Mouse (Mus musculus) induced T-regulatory cell, adult 2 months (primary cell): ENCODE data around the gene Rpl7l1.
A peak's percentile ranks its signal among the peaks of the same experiment; 100 is the strongest.
"Not testable (repeated sequence)": the region's sequence is repeated elsewhere in the genome, so short reads cannot be mapped to it uniquely, and the experiment has no call there.

Experiments
- DNase-seq: peaks from one replicate; pipeline ENCODE4 v3.0.0-alpha.2; 2012; ENCODE audit warnings: low read depth

The Rpl7l1 gene

DNA sequence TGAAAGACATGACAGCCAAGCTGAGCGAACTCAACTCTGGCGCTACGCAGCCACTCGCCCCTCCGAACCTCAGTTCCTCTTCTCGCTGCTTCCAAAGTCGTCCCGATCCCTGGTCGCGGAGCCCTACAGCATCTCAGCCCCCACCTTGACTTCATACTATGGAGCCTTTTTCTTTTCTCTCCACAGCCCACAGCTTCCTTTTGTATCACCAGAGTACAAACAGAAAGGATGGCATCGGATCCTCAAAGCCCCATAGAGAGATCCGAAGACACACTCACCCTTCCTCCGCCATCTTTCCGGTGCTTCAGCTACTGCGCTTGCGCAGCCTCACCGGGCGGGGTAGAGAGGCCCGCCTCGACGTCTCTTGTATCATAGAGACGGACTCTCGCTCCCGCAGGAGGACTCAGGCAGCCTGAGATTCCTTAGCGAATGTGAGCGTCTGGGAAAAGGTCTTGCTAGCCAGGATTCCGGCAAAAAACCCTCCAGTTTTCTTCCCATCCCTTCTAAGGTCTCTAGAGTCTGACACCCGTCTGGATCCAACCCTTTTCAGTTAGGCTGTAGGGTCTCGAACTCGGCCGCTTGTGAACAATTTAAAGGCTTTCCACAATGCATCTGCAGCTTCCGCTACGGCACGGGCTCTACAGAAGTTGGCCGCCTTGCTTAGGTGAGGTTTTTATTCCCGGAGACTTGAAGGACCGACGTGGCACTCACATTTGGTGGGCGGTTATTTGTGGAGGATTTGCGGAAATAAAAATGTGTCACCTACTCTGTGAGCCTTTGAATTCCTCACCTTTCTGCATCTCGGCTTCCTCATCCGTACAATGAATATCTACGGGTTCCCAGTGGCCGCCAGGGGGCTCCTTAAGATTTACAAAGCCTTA lies at the start of gene Rpl7l1:
Rpl7l1 (minus strand) TSS at position 332 of the 881 bp plus-strand sequence.
- peak; percentile 97 for DNase-seq

- DNase-seq: peak; percentile 60
Observed at GRCm38 (mm10) chr17:46829856-46830535, 47.5 kb upstream of the Rpl7l1 start.

DNA sequence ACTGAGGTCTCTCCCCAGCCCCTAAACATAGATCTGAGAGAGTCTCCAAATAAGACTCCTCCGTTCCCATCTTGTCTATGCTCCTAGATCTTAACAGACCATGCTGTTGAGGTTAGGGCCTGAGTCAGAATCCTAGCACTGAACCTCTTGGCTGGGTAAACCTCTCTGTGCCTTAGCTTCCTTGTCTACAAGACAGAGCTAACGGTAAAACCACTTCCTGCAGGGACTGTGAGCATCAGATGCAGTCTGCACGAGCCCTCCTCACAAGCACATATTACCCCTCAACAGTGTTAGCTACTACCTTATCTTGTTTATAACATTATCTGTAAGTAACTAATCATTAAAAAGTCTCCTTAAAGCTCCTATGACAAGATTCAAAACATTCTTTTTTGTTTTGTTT lies 46.5 kb upstream of the Rpl7l1 start:
- DNase-seq: peak; percentile 82

DNA sequence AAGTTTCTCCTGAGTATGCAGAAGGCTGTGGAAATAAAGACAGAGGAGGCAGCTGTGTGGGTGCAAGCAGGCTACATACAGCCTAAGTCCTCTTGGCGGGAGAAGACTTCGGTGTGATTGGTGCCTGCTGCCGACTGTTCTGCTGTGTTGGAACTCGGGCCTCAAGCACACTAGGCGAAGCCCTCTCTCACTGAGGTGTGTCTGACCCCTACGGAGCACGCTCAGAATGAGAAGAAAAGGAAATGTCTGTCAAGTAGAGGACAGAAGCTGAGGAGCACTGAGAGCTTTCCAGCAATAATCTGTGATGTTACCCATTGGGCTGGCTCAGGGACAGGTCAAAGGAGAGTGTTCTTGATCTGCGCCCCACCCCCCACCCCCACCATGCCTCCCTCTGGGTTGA lies 40.6 kb upstream of the Rpl7l1 start:
- DNase-seq: no peak

DNA sequence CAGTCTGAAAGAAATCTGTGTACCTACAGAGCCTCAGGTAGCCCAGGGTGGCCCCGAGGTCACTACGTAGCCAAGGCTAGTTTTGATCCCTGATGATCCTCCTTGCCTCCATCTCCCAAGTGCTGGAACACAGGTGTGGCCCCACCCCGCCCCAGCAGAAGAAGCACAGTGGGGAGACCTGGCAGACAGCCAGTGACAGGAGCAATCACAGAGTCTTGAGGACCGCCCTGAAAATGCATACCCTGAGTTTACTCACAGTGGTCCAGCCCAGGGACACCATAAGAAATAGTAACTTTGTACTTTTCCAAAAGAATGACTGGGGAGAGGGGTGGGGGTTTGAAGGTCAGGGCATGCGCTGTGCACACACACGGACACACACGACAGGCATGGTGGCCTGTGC lies 38.2 kb upstream of the Rpl7l1 start:
- no peak for DNase-seq

DNA sequence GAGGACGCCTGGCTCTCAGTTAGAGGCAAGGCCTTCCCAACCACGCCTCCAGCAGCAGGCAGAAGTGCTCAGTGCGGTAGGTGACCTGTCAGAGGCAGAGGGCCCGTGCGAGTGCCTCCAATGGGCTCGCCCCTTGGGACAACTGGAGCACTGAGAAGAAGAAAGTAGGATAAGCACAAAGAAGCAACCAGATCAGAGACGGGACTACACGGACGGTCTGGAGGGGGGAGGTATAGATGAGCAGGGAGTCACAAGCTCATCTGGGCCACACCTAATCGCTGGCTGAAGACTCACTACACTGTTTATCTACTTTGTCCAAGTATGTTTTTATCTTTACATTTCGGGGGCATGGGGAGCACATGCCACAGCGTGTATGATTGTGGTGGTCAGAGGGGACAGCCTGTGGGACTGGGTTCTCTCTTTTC lies 35.3 kb upstream of the Rpl7l1 start:
- DNase-seq: no peak

DNA sequence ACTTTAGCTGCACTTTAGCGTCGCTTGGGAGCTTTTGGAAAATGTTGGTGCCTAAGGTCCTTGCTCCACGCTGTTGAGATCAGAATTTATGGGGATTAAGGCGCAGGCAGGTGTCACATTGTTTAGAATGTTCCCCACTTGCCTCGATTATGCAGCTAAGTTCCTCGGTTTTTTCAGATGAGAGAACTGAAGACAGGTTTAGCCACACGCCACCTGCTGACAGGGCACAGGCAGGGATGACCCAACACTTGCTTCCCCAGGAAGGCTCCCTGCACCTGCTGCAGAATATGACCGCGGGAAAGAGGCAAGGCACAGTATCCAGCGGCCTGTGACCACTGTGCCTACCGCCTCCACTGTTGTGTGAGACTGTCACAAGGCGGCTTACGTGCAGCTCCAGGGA lies 33.8 kb upstream of the Rpl7l1 start:
- DNase-seq: no peak

GRCm38 (mm10) chr17:46814497-46814896 lies 32.0 kb upstream of the Rpl7l1 start:
- DNase-seq: no peak

DNA sequence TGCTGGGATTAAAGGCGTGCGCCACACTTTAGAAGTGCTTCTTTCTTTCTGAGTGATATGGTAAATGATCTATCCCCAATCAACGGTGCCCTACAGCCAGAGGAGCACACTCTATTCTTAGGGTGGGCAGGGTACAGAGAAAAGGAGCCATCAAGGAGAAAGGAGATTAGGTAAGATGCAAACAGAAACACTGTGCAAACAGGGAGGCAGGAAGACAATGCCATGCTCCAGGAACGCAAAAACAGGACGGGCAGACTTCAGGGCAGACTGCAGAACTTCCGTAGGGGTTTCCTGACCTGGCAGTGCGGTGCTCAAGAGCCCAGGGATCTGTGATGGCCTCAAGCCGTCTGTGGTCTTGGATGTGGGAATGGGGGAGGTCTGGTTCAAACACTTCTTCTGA lies 31.2 kb upstream of the Rpl7l1 start:
- no peak for DNase-seq

DNA sequence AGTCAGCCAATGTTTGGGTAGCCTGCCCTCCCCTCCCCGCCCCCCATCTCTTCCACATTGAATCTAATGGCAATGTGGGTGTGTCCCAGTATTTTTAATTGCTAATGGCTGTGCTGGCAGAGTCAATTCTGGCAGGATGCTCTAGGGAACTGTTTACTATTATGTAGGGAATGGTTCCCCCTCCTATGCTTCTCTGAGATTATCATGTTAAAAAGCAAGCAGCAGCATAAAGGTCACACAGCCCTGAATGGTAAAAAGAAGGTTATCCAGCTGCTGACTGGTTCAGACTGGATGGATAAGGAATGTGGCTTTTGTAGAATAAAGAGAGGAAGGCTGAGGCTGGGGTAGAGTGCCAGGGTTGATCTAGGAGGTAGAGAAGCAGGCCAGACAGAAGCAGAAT lies 30.0 kb upstream of the Rpl7l1 start:
- no peak for DNase-seq

- DNase-seq: no peak
Observed at GRCm38 (mm10) chr17:46810672-46811071, 28.2 kb upstream of the Rpl7l1 start.

- no peak for DNase-seq
Observed at GRCm38 (mm10) chr17:46809131-46809830, 26.8 kb upstream of the Rpl7l1 start.

DNA sequence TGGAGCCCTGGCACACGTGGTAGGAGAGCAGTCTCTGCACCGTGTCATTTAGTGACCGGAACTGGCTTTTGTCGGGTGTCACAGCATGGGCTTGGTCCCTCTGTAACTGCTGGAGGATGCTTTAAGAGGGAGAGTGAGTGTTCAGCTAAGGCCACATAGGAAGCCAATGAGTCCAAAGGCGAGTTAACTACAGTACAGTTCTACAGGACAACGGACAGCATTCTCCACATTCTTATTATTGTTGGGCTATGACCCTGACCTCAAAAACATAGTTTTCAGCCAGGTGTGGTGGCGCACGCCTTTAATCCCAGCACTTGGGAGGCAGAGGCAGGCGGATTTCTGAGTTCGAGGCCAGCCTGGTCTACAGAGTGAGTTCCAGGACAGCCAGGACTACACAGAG lies 25.9 kb upstream of the Rpl7l1 start:
- no peak for DNase-seq

- DNase-seq: no peak
Observed at GRCm38 (mm10) chr17:46801761-46802160, 19.3 kb upstream of the Rpl7l1 start.

DNA sequence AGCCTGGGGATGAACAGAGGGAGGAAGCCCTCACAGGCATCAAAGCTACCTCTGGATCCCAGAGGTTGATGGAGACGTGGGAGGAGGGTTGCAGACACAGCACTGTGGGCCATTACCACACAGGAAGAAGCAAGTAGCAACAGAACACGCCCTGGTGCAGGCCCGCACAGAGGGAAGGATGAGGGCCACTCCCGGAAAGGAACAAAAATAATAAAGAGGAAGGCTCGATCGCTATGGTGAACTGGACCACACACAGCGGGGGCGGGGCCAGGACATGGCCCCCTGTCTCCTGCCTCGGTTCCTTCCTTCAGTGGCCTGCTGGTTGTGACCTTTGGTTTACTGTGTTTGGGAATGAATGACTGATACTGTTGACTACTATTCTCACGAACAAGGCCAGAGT lies 17.2 kb upstream of the Rpl7l1 start:
- no peak for DNase-seq

DNA sequence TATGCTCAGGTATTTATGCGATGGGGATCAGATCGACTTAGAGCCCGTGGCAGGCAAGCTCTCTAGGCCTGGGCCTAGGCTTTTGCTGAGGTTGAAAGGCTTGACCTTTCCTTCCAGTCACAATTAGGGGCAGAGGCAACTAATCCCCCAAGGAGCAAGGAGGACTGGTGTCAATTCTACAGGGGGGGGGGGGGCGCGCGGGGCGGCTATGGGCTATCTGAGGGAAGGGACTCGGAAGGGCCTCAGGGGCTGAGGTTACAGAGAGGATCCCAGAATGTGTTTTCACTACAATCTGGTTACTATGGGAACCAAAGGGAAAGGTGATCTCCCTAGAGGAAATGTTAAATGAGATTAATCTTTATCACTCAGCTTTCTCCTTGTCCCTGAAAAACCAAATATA lies 14.9 kb upstream of the Rpl7l1 start:
- no peak for DNase-seq

GRCm38 (mm10) chr17:46796743-46797142 lies 14.3 kb upstream of the Rpl7l1 start:
- no peak for DNase-seq

DNA sequence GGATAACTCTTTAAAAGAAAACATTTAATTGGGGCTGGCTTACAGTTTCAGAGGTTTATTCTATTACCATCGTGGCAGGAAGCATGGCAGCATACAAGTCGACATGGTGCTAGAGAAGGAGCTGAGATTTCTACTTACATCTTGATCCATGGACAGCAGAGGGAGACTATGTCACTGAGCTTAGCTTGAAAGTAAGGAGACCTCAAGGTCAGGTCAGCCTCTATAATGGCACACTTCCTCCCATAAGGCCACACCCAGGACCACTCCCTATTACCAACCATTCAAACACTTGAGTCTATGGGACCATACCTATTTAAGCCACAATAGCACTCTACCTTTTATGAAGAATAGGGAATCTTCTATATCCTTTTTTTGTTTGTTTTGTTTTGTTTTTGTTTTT lies 10.5 kb upstream of the Rpl7l1 start:
- DNase-seq: no peak

- not testable (repeated sequence) for DNase-seq
Observed at GRCm38 (mm10) chr17:46787974-46788373, 5.5 kb upstream of the Rpl7l1 start.

- DNase-seq: no peak
Observed at GRCm38 (mm10) chr17:46786952-46787351, 4.5 kb upstream of the Rpl7l1 start.

DNA sequence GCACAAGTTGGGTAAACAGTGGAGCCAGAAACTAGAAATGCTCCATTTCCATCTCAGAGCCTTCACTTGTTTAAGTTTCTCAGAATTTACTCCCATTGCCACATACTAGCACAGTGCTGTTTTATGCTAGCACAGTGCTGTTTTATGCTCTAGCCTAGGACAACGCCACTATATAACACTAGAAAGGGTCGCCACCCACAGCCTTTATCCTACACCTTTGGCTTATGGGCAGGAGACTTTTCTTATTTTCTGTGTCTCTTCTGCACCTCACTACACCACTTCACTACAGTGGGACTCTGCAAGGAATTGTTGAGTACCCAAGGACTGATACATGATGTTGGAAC lies 722 bp upstream of the Rpl7l1 start:
- no peak for DNase-seq

GRCm38 (mm10) chr17:46781876-46782275 lies 596 bp downstream of the Rpl7l1 start:
- DNase-seq: no peak

DNA sequence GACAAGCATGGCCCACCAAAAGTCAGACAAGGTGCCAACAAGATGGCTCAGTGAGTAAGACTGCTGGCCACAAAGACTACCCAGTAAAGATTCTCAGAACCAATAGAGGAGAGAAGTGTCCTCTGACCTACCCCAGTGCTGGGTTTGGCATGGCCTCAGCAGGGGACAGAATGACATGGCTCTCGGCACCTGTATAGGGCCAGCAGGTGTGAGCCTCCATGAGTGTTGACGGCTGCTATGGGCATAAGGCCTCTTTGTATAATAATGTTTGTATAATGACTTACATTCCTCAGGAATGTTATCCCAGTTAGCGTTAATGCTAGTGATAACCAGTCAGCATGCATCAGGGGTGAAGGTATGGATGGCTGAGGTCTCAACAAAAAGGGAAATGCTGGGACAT lies 6.4 kb downstream of the Rpl7l1 start:
- DNase-seq: no peak
